Mouse (Mus musculus) layer of hippocampus, postnatal 25 days (tissue): ENCODE data around the gene E2f6. TPM values are rescaled to one million over a fixed set of nuclear protein-coding genes. Genes with fewer than 3 reads are reported as not detected.

Source experiments
- DNase-seq, 2 experiments: peaks; one replicate each; pipeline ENCODE4 v3.0.0; 2022; ENCODE audit warnings: mixed read lengths in 2 of 2, low spot score in 1 of 2; ENCODE audit errors: extremely low spot score in 1 of 2
- microRNA-seq, 2 experiments: library from miRNA; unstranded; fragments of <30 nt; microRNA quantifications; one replicate each; pipeline ENCODE4 v1.2.0; 2021
- total RNA-seq, 2 experiments: library from RNA; stranded (reverse); gene quantifications; 2 replicates each; pipeline ENCODE4 v1.2.3; 2021

E2f6 gene
- total RNA-seq, 2 experiments from 2014 or later = 29.7 TPM

GRCm38 (mm10) chr12:16870405-16871068, 59.8 kb downstream of the E2f6 start:
- no peak for DNase-seq

- DNase-seq = no peak
These were observed 61.2 kb downstream of the E2f6 start for GRCm38 (mm10) chr12:16872006-16872405.

GRCm38 (mm10) chr12:16872926-16873464, 62.2 kb downstream of the E2f6 start:
- no peak for DNase-seq

- DNase-seq = no peak
These were observed 62.8 kb downstream of the E2f6 start for GRCm38 (mm10) chr12:16873549-16873948.

DNA sequence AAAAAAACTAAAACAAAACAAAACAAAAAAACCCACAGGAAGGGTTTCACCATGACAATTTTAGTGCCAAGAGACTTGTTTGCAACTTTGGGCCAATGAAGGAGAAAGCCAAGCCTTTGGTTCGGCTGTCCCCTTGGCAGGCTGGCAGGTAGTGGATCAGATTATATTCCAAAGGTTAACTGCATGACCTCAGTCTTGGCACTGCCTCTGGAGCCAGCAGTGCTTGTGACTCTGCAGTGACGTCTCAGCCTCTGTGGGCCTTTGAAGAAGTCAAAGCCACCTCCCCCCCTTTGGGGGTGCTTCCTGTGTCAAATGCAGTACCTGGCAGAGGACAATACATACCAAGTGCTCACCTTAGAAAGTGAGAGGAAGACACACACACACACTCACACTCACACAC, 63.3 kb downstream of the E2f6 start:
- DNase-seq = no peak

DNA sequence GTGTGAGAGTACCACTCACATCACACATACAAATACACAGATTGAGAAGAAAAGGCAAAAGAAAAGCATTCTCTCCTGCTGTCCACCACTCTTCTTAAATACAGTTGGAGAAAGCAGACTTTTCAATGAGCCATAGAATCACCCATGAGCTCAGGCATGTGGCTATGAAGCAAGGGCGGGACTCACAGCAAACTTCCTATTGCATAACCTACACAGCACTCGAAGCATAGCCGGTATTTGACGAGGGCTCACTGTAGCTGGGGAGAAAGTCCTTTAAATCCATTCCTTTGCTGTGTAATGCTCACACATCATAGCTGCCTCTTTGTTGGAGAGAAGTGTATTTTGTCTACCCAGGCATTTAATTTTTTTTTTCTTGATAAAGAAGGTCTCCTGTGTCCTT, 64.5 kb downstream of the E2f6 start:
- no peak for DNase-seq

DNA sequence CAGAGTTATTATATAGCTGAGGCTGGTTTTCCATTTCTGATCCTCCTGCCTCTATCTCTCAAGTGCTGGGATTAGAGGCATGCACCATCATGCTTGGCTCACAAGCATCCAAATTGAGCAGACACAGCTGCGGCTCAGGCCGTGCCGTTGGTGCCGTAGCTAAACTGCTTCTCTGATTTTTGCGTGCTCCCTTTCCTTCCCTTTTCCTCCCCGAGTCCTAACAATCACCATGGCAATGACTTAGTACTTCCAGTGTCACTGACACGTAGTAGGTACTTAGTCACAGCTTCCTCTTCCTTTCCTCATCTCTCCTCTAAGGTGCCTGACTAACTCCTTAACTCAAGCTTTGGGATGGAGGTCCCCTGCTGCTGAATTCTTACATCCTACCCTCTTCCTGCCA, 64.9 kb downstream of the E2f6 start:
- no peak for DNase-seq

DNA sequence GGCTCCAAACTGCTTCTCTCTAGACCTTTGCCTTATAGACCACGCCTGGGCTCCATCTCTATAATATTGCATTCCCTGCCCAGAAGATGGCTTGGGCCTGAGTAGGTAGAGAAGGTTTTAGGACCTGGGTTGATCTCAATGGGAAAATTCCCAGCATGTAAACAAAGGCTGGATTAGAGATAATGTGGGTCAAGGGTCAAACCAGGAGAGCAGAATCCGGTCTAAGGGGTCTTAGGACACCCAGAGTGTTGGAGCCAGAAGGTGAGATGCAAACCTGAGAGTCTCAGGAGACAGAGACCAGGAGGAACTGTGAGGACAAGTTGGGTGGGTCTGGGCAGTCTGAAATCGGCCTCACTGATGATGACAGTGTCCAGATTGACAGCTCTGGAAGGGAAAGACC, 65.9 kb downstream of the E2f6 start:
- DNase-seq = no peak

- DNase-seq = no peak
These were observed 66.4 kb downstream of the E2f6 start for GRCm38 (mm10) chr12:16877141-16877540.

- DNase-seq = no peak
These were observed 66.9 kb downstream of the E2f6 start for GRCm38 (mm10) chr12:16877679-16878078.

GRCm38 (mm10) chr12:16879369-16879768, 68.6 kb downstream of the E2f6 start:
- DNase-seq = no peak

- DNase-seq = no peak
These were observed 69.3 kb downstream of the E2f6 start for GRCm38 (mm10) chr12:16880077-16880476.

GRCm38 (mm10) chr12:16882442-16882841, 71.7 kb downstream of the E2f6 start:
- DNase-seq = no peak

GRCm38 (mm10) chr12:16883111-16883510, 72.3 kb downstream of the E2f6 start:
- DNase-seq = no peak

DNA sequence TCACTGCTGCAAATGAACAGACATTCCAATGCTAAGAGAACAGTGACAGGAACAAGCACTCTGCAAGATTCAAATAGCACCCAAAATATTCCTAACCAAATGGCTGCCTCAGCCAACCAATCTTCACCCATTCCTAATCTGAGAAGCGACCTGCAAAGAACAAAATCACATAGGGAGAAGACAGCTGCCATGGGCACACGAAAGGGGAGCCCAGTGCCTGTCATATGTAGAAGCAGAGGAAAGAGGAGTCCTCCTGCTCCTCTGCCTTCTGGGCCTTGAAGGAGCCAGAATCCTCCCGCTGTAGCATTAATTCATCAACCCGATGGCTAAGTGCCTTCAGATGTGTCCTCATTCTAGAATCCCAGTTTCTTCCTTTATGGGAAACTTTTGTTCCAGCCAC, 73.8 kb downstream of the E2f6 start:
- DNase-seq = no peak

DNA sequence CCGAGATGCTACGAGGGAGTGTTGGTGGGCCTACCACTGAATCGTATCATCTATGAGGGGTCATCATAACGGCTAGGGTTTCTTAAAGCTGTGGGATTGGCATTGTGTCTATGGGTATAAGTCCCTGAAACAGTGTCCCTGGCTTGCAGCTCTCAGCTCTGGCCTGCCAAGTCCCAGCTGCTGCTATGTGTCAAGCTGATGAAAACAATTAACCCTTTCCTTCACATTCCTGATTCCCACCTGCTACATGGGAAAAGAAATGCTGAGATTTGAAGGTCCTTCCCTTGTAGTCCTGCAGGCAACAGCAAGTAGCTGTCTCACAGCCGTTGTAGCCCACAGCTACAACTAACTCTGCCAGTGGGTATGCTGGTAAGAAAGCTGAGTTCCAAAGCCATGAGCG, 75.6 kb downstream of the E2f6 start:
- DNase-seq = no peak

Small RNA genes within 50 kb of the gene (microRNA-seq; reads per million reads assigned to microRNA genes)
- 0 reads per million in 2 experiments for gene Gm44305

Other genes starting within 250 kb of the E2f6 start
- 10 to 100 TPM; 22.8 to 24.0 TPM for gene Lpin1, start 200.0 kb upstream of the E2f6 start, total RNA-seq
- gene Ntsr2, start 157.6 kb upstream of the E2f6 start, total RNA-seq = 100 to 1,000 TPM; 217 to 233 TPM
- under 1 TPM; 0.85 to 0.91 TPM for gene Greb1, start 10.1 kb upstream of the E2f6 start, total RNA-seq
- gene Rock2, start 83.9 kb downstream of the E2f6 start, total RNA-seq = 100 to 1,000 TPM; 120 to 134 TPM
- gene Pqlc3, start 189.4 kb downstream of the E2f6 start, total RNA-seq = 1 to 10 TPM in 1 of 2 experiments, under 1 TPM in 1; 0.49 to 1.0 TPM
- gene 2410004P03Rik, start 200.8 kb downstream of the E2f6 start, total RNA-seq = 1 to 10 TPM; 1.3 to 1.4 TPM